Mouse (Mus musculus) cerebellum, adult 2 months (tissue): ENCODE results near the gene Bbs9.

Source experiments
- CTCF ChIP-seq: fragments of 200-500 bp; IDR thresholded peaks from 2 replicates; pipeline ENCODE4 v1.5.1; 2011; ENCODE audit warnings: low read depth, mild to moderate bottlenecking, control low read depth, low read length, moderate library complexity, borderline replicate concordance; ENCODE audit not compliant: insufficient read depth
- POLR2A ChIP-seq: fragments of 200-500 bp; IDR thresholded peaks from 2 replicates; pipeline ENCODE4 v1.6.1; 2011; ENCODE audit warnings: low read length, control low read depth, borderline replicate concordance; ENCODE audit not compliant: insufficient read depth

- TF ChIP-seq CTCF (no peak), POLR2A (no peak)
Measured at GRCm38 (mm10) chr9:22556076-22556475, 80.6 kb downstream of the Bbs9 start.
